Mouse (Mus musculus): ENCODE measurements around the gene Erap1. TPM values are rescaled to one million over a fixed set of nuclear protein-coding genes. Genes with fewer than 3 reads are reported as not detected.

Erap1 gene
- total RNA-seq (2023), result 130 TPM

DNA sequence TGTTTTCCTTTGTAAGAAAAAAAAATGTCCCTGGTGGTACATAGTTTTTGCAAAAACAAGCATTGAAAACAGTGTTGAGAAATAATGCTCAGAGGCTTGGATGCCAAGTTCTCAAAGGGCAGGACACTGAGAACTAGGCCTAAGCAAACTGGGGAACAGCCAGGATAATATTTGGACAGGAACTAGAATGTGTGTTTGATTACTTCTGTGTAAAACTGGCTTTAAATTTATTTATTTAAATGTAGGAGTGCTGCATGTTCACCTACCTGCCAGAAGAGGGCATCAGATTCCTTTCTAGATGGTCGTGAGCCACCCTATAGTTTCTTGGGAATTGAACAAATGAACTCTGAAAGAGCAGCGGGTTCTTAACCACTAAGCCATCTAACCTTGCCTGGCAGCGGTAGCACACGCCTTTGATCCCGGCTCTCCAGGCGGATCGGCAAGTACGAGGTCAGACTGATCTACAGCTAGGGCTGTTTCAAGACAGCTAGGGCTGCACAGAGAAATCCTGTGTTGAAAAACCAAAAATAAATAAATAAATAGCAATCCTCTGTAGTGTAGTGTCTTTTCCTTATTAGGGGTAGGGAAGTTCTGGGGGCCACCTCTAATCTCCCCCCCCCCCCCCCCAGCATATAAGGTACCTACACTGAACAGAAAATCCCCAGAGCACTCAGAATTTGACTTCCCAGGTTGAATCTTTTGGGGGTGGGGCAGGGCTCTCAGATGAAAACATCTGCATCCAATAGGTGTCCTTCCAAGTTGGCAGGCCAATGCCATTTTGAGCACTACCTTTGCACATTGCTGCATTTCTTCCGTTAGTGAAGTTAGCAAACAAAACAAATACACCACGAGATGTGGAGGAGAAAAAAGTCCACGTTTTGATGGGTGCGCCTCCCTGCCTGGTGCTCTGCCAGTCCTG lies at the start of gene Erap1:
Gene Erap1 (plus strand): TSS at position 776 of the 919 bp plus-strand sequence.

Other genes starting within 250 kb of the Erap1 start
- gene Zfp72, start 248.7 kb upstream of the Erap1 start, total RNA-seq (2023), result 0.67 TPM
- gene Ftl1-ps1, start 239.9 kb upstream of the Erap1 start, total RNA-seq (2023), result 339 TPM
- 7.8 TPM for gene Zfp825, start 145.6 kb upstream of the Erap1 start, total RNA-seq (2023)
- 174 TPM for gene Cast, start 169.2 kb downstream of the Erap1 start, total RNA-seq (2023)